Mouse (Mus musculus): ENCODE measurements around the gene Gm20741. TPM values are rescaled to one million over a fixed set of nuclear protein-coding genes. Genes with fewer than 3 reads are reported as not detected.

The Gm20741 gene
- polyA plus RNA-seq, 1 experiment from 2014 or later = not detected

Other genes starting within 250 kb of the Gm20741 start
- not detected in 2 replicates for gene Cldn8, start 249.0 kb downstream of the Gm20741 start, polyA plus RNA-seq (2015; fragmentation: Nextera tagmentation; extraction: Ambion mirVana)
- gene Krtap24-1, start 199.9 kb downstream of the Gm20741 start, polyA plus RNA-seq (2015; fragmentation: Nextera tagmentation; extraction: Ambion mirVana) = not detected in 2 replicates
- gene 2310079G19Rik, start 184.6 kb downstream of the Gm20741 start, polyA plus RNA-seq (2015; fragmentation: Nextera tagmentation; extraction: Ambion mirVana) = not detected in 2 replicates
- gene Krtap26-1, start 164.4 kb downstream of the Gm20741 start, polyA plus RNA-seq (2015; fragmentation: Nextera tagmentation; extraction: Ambion mirVana) = not detected in 2 replicates
- gene Krtap27-1, start 140.5 kb downstream of the Gm20741 start, polyA plus RNA-seq (2015; fragmentation: Nextera tagmentation; extraction: Ambion mirVana) = not detected in 2 replicates
- not detected in 2 replicates for gene 2310061N02Rik, start 104.3 kb downstream of the Gm20741 start, polyA plus RNA-seq (2015; fragmentation: Nextera tagmentation; extraction: Ambion mirVana)
- not detected in 2 replicates for gene Krtap13-1, start 83.4 kb downstream of the Gm20741 start, polyA plus RNA-seq (2015; fragmentation: Nextera tagmentation; extraction: Ambion mirVana)
- gene Krtap13, start 60.6 kb downstream of the Gm20741 start, polyA plus RNA-seq (2015; fragmentation: Nextera tagmentation; extraction: Ambion mirVana) = not detected in 2 replicates
- not detected in 2 replicates for gene 2310034C09Rik, start 53.4 kb downstream of the Gm20741 start, polyA plus RNA-seq (2015; fragmentation: Nextera tagmentation; extraction: Ambion mirVana)
- gene 2310057N15Rik, start 38.0 kb downstream of the Gm20741 start, polyA plus RNA-seq (2015; fragmentation: Nextera tagmentation; extraction: Ambion mirVana) = not detected in 2 replicates
- gene Gm5965, start 34.3 kb downstream of the Gm20741 start, polyA plus RNA-seq (2015; fragmentation: Nextera tagmentation; extraction: Ambion mirVana) = not detected in 2 replicates
- not detected in 2 replicates for gene Krtap15, start 8.0 kb upstream of the Gm20741 start, polyA plus RNA-seq (2015; fragmentation: Nextera tagmentation; extraction: Ambion mirVana)
- gene Krtap14, start 13.9 kb upstream of the Gm20741 start, polyA plus RNA-seq (2015; fragmentation: Nextera tagmentation; extraction: Ambion mirVana) = not detected in 2 replicates
- gene Krtap19-1, start 57.2 kb upstream of the Gm20741 start, polyA plus RNA-seq (2015; fragmentation: Nextera tagmentation; extraction: Ambion mirVana) = not detected in 2 replicates
- not detected in 2 replicates for gene Krtap19-2, start 62.0 kb upstream of the Gm20741 start, polyA plus RNA-seq (2015; fragmentation: Nextera tagmentation; extraction: Ambion mirVana)
- gene Krtap19-3, start 65.8 kb upstream of the Gm20741 start, polyA plus RNA-seq (2015; fragmentation: Nextera tagmentation; extraction: Ambion mirVana) = not detected in 2 replicates
- not detected in 2 replicates for gene Krtap19-4, start 72.9 kb upstream of the Gm20741 start, polyA plus RNA-seq (2015; fragmentation: Nextera tagmentation; extraction: Ambion mirVana)
- not detected in 2 replicates for gene Krtap19-5, start 84.2 kb upstream of the Gm20741 start, polyA plus RNA-seq (2015; fragmentation: Nextera tagmentation; extraction: Ambion mirVana)
- not detected in 2 replicates for gene Krtap19-9b, start 120.0 kb upstream of the Gm20741 start, polyA plus RNA-seq (2015; fragmentation: Nextera tagmentation; extraction: Ambion mirVana)
- gene Krtap16-3, start 150.7 kb upstream of the Gm20741 start, polyA plus RNA-seq (2015; fragmentation: Nextera tagmentation; extraction: Ambion mirVana) = not detected in 2 replicates
- gene Krtap22-2, start 198.5 kb upstream of the Gm20741 start, polyA plus RNA-seq (2015; fragmentation: Nextera tagmentation; extraction: Ambion mirVana) = not detected in 2 replicates
- gene Gm10229, start 203.1 kb upstream of the Gm20741 start, polyA plus RNA-seq (2015; fragmentation: Nextera tagmentation; extraction: Ambion mirVana) = not detected in 2 replicates
- gene Krtap6-1, start 219.5 kb upstream of the Gm20741 start, polyA plus RNA-seq (2015; fragmentation: Nextera tagmentation; extraction: Ambion mirVana) = not detected in 2 replicates
- gene Gm10228, start 229.3 kb upstream of the Gm20741 start, polyA plus RNA-seq (2015; fragmentation: Nextera tagmentation; extraction: Ambion mirVana) = not detected in 2 replicates
- not detected in 2 replicates for gene Krtap6-5, start 235.7 kb upstream of the Gm20741 start, polyA plus RNA-seq (2015; fragmentation: Nextera tagmentation; extraction: Ambion mirVana)

Data from forebrain, embryonic 15.5 days (tissue).